Mouse (Mus musculus) thymus, postnatal 10 days (tissue): ENCODE results near the gene Capzb.

Source experiments
- DNase-seq, 2 experiments: peaks; one replicate each; pipeline ENCODE4 v3.0.0; 2021; ENCODE audit warnings: low spot score in 2 of 2

The Capzb gene

GRCm38 (mm10) chr4:139208236-139209129 lies 15.8 kb downstream of the Capzb start:
- DNase-seq, result no peak

GRCm38 (mm10) chr4:139209130-139209840 lies 16.6 kb downstream of the Capzb start:
- no peak for DNase-seq

DNA sequence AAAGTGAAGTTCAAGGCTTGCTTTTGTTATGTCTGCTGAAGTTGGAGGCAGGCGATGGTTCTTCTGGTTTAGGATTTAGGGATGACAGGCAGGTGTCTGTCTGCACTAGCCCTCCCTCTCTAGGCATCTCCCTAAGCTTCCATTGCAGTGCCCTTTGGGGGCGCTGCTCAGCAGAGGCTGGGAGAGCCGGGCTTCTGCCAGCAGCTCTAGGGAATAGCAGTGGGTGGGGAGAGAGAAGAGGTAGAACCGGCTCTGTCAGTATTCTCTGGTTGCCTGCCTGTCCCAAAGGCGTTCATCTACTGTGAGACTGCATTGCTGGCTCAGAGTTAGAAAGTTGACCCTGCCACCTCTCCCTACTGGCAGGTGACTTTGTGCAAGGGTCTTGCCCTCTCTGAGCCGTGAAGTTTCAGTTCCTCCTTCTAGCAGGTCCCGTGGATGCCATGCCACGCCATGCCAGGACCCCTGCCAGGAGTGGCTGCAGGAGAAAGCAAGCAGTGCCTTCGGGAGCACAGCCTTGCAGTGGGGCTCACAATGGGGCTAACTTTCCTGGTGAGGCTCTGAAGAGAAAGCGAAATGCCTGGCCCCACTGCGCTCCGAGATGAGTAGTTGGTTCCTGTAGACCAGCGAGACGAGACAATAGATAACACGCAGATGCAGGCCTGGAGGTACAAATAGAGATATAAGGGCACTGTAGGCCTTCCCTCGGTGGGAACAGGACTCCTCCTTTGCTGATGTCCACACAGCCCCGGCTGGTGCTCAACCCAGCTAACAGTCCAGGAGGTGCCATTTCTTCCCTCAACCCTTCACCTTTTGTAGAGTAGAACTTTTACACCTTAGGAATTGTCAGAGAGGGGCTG lies 19.5 kb downstream of the Capzb start:
- DNase-seq, result no peak

DNA sequence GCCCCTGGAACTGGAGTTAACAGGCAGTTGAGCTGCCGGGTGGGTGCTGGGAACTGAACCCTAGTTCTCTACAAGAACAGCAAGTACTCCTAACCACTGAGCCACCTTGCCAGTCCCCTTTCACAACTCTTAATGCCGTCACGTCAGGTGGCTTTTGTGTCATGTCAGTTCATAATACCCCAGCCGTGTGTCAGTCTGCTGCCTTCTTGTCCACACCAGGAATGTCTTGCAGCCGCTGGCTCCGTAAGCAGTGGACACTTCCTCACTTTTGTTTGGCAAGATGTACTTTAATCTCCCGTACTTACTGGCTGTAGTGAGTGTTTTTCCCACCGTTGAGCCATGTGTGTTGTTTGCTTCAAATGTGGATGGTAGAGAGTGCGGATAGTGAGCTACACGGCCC lies 20.4 kb downstream of the Capzb start:
- no peak for DNase-seq

GRCm38 (mm10) chr4:139213935-139214371 lies 21.3 kb downstream of the Capzb start:
- no peak for DNase-seq

- no peak for DNase-seq
Observed at GRCm38 (mm10) chr4:139216566-139216965, 23.9 kb downstream of the Capzb start.

DNA sequence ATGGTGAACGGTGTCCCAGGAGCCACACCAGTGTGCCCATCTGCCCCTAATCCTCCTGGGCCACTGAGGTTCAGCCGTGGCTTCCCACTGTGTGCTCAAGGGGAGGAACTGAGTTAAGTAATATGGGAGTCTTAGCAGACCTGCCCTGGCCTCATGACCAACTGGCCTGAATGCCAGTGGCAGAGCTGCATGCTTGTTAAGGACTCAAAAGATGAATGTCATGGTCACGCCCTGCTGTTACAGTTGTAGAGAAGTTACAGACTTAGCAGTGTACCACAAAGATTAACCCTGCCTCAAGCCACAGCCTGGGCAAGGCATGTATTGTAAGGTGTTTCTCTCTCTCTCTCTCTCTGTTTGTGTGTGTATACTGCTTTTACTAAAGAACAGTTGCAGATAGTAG lies 25.8 kb downstream of the Capzb start:
- DNase-seq, result no peak

GRCm38 (mm10) chr4:139219656-139220055 lies 27.0 kb downstream of the Capzb start:
- DNase-seq, result no peak

DNA sequence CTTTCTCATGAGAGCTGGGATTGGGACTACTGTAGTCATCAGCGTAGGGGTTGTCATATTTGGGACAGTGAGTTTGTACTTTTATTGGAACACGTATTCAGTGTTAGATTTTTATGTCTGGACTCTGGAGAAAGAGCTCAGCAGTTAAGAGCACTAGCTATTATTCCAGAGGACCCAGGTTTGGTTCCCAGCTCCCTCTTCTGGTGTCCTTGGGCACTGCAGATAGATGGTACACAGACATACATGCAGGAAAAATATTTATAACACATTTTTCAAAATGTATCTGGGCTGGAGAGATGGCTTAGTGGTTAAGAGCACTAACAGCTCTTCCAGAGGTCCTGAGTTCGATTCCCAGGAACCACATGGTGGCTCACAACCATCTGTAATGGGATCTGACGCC lies 28.3 kb downstream of the Capzb start:
- DNase-seq, result peak in 1 of 2 experiments; percentile 39

DNA sequence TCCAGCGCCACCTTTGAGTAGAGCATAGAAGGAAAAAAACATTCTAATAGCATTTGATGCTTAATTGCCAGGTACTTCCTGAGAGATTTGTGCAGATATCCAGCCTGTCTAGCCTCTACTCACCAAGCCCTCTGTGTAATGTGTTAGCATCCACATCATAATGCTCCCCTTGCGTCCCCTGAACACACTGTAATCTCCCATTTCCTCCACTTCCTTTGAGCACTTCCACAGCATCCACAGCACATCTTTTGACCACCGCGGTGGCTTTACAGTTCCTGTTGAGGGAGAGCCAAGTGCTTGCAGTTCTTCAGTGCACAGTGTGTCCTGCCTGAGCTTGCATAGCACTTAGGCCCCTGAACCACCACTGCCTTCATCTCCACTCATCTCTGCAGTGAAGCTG lies 29.1 kb downstream of the Capzb start:
- no peak for DNase-seq

- no peak for DNase-seq
Observed at GRCm38 (mm10) chr4:139225115-139225514, 32.4 kb downstream of the Capzb start.

DNA sequence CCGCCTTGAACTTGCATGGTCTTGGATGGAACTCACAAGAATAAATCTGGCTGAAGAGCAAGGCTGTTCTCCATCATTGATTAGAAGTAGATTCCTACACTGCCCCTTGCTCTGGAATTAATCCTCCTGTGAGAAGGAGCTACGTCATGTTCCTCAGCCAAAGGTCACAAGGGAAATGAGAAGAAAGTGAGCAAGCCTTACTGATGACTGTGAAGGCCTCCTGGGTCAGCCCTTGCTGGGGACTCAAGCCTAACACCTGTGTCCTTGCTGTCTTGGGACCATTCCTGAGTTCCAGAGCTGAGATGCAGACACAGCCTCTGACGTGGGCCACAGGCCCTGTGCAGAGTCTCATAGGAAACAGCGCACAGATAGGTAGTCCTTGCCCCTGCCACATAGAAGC lies 33.2 kb downstream of the Capzb start:
- DNase-seq, result no peak

GRCm38 (mm10) chr4:139226504-139227216 lies 34.0 kb downstream of the Capzb start:
- no peak for DNase-seq

DNA sequence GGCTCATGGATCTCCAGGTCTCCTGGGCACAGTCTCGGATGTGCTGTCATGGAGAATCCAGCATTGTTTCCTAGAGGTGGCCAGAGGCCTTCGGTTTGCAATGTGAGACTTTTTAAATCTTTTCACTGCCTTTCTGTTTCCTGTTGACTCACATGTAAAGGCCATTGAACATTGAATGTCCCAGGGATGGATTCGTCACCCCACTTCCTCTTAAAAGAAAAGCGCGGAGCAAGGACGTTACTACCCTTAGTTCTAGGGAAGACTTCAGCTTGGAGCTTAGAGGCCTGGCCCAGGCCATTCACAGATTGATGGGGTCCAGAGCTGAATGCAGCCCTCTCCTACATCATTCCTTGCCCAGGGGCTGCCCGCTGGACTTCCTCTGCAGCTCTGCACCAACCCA lies 35.2 kb downstream of the Capzb start:
- no peak for DNase-seq

- no peak for DNase-seq
Observed at GRCm38 (mm10) chr4:139229271-139229670, 36.6 kb downstream of the Capzb start.

- no peak for DNase-seq
Observed at GRCm38 (mm10) chr4:139230376-139231120, 37.8 kb downstream of the Capzb start.

- DNase-seq, result no peak
Observed at GRCm38 (mm10) chr4:139231163-139231562, 38.5 kb downstream of the Capzb start.

DNA sequence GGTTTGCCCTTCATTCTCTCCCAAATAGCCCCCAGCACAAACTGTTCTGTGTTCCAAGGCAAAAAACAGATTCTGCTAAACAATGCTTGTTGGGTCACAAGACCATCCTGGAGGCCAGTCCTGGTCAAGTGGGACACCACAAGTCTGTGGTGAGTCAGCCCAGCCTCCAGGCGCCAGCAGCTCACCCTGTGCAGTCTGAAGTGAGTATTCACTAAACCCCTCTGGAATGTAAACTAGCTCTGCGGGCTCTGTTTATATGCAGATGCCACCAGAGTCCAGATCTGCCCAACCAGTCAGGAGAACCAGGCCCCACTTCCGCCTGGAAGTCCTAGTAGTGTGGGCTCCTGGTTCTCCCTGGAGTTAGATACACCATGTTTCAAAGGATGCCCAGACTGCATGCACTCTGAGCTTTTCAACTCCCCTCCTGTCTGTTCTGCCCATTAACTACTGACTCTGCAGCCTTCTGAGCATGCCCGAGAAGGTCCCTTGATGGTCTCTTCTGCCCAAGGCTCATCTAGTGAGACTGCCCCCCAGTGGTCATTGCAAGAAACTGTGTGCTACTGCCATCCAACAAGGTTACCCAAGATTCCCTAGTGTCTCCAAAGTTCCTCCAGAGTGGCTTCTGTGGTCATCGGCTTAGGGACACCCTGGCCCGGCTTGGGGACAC lies 39.9 kb downstream of the Capzb start:
- peak; percentile 7 to 57 for DNase-seq

GRCm38 (mm10) chr4:139233146-139233495 lies 40.4 kb downstream of the Capzb start:
- DNase-seq, result no peak

DNA sequence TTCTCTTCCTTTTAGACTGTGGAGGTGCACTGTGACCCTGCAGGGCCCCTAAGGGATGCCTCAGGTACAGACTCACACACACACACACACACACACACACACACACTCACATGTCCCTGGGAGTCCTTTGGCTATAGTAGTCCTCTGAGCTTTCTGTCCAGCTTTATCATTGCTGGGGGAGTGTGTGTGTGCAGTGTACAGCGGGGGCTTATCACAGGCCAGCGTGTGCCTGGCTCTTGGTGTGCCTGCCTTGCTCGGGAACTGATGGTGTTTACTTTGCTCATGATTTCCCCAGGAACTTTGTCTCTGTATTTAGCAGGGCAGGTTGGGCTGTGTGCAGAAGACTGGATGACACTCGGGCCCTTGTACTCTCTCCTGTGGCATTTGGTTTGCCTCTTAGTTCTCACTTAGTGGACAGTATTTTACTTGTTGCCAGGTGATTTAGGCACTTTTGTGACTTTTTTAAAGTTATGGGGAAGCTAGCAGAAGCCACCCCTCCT lies 41.1 kb downstream of the Capzb start:
- DNase-seq, result no peak
